Mouse (Mus musculus): ENCODE measurements at regions not wholly inside any gene's neighbourhood (a gene's known extent, or its start where the extent isn't known, plus 50 kb on each side); places are given as distances from the start of the nearest gene placed in this dataset.

GRCm38 (mm10) chr14:64595523-64595889, 491.4 kb downstream of the Prss52 start:
- no peak for DNase-seq

DNA sequence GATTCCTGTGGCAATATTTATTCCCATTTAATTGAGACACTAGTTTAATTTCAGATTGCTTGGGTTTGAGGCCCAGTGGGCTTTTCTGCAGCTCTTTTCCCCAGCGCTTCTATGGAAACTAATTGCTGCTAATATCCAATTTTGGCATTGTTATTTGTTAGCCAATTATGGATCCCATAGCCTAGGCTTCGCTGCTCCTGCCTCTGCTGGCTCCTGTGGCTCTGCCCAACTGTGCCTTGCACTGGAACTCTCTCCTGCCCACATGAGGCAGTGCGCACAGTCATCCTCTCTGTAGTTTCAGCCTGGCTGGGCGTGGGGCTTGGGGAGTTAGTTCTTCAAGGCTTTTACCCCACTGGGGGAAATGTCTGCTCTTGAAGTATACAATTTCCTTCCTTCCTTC, 491.8 kb downstream of the Prss52 start:
- no peak for DNase-seq

DNA sequence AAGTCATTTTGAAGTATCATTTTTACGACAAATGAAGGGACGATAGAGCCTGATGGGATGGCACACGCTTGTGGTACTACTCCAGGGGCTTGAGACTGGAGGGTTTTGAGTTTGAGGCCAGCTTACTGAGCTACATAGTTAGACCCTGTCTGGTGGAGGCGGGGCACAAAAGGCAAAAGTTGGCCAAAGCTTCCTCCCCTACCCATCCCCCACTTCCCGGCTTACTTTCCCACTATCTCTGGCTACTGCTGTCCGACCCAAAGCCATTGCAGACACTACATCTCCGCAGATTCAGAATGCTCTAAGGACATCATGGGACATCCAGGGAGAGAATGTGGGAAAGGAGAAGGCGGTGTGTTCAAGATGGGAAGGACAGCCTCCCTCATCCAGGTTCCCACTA, 493.1 kb downstream of the Prss52 start:
- DNase-seq, result no peak

All from cerebellum, adult 11 months (tissue).